Mouse (Mus musculus) neural tube, embryonic 15.5 days (tissue): ENCODE measurements at regions not wholly inside any gene's neighbourhood (a gene's known extent, or its start where the extent isn't known, plus 50 kb on each side); places are given as distances from the start of the nearest gene placed in this dataset.

ENCODE experiments used
- ATAC-seq: fragments of 200-750 bp; cut with Nextera tagmentation; 2 replicates; pipeline ENCODE4 v1.8.0; 2017; ENCODE audit warnings: mild to moderate bottlenecking, moderate TSS enrichment, moderate library complexity; ENCODE audit not compliant: low FRiP score
- H3K27ac ChIP-seq: fragments of 300-500 bp; sonication (generic); replicated peaks from 2 replicates; pipeline ENCODE4 v1.5.1; 2015; ENCODE audit warnings: mild to moderate bottlenecking, inconsistent platforms
- H3K27me3 ChIP-seq: fragments of 300-500 bp; sonication (generic); replicated peaks from 2 replicates; pipeline ENCODE4 v1.6.1; 2015; ENCODE audit warnings: inconsistent platforms
- H3K36me3 ChIP-seq: fragments of 300-500 bp; sonication (generic); 2 replicates; pipeline ENCODE4 v1.6.1; 2015; ENCODE audit warnings: inconsistent platforms
- H3K4me1 ChIP-seq: fragments of 300-500 bp; sonication (generic); 2 replicates; pipeline ENCODE4 v1.6.1; 2015; ENCODE audit warnings: inconsistent platforms
- H3K4me2 ChIP-seq: fragments of 300-500 bp; sonication (generic); 2 replicates; pipeline ENCODE4 v1.6.1; 2015; ENCODE audit warnings: inconsistent platforms, mild to moderate bottlenecking, moderate library complexity
- H3K4me3 ChIP-seq: fragments of 300-500 bp; sonication (generic); replicated peaks from 2 replicates; pipeline ENCODE4 v1.5.1; 2015; ENCODE audit warnings: mild to moderate bottlenecking, inconsistent platforms
- H3K9ac ChIP-seq: fragments of 300-500 bp; sonication (generic); replicated peaks from 2 replicates; pipeline ENCODE4 v1.6.1; 2015; ENCODE audit warnings: mild to moderate bottlenecking, inconsistent platforms
- H3K9me3 ChIP-seq: fragments of 300-500 bp; sonication (generic); replicated peaks from 2 replicates; pipeline ENCODE4 v1.6.1; 2016; ENCODE audit warnings: inconsistent platforms
- WGBS: fragments of 180-500 bp; shearing (Covaris S2); methylation state at CpG from one replicate; pipeline ENCODE4 v1.1.7; 2015; ENCODE audit warnings: mixed read lengths; 5-methylcytosine and 5-hydroxymethylcytosine counted together

GRCm38 (mm10) chr2:92711122-92711777, 111.7 kb downstream of the Chst1 start:
- Histone ChIP-seq H3K4me1 (peaks cover 28% of the 10 kb centered on the region), H3K4me2 (peak overlapping the region; percentile 24), H3K9ac (no peak overlapping the region), H3K4me3 (no peak overlapping the region), H3K36me3 (no peaks in the 10 kb centered on the region), H3K9me3 (no peaks in the 10 kb centered on the region), H3K27me3 (no peaks in the 10 kb centered on the region), H3K27ac (no peak overlapping the region)
- peak; percentile 48; the same call in 1 of the 2 replicates for ATAC-seq
- 38% methylated on average over 15 of the region's 15 CpGs for WGBS

GRCm38 (mm10) chr2:92712266-92713144, 113.0 kb downstream of the Chst1 start:
- Histone ChIP-seq H3K4me1 (peaks cover 28% of the 10 kb centered on the region), H3K4me3 (no peak overlapping the region), H3K27ac (peak overlapping the region; percentile 68), H3K9me3 (no peaks in the 10 kb centered on the region), H3K9ac (no peak overlapping the region), H3K4me2 (no peak overlapping the region), H3K27me3 (no peaks in the 10 kb centered on the region), H3K36me3 (no peaks in the 10 kb centered on the region)
- WGBS = 42% methylated on average over 11 of the region's 11 CpGs
- peak; percentile 84; the same call in 1 of the 2 replicates for ATAC-seq

GRCm38 (mm10) chr2:92717706-92718105, 118.2 kb downstream of the Chst1 start:
- no peak overlapping the region for H3K4me2 ChIP-seq
- no peaks in the 10 kb centered on the region for H3K27me3 ChIP-seq
- H3K9me3 ChIP-seq = no peaks in the 10 kb centered on the region
- no peak overlapping the region for H3K9ac ChIP-seq
- no peak overlapping the region for H3K4me3 ChIP-seq
- no peak for ATAC-seq
- H3K36me3 ChIP-seq = no peaks in the 10 kb centered on the region
- peaks cover 7% of the 10 kb centered on the region for H3K4me1 ChIP-seq
- 77% methylated on average over 3 of the region's 3 CpGs for WGBS
- H3K27ac ChIP-seq = no peak overlapping the region

- peaks cover 24% of the 10 kb centered on the region for H3K4me1 ChIP-seq
- no peak overlapping the region for H3K4me3 ChIP-seq
- H3K27me3 ChIP-seq = no peaks in the 10 kb centered on the region
- no peaks in the 10 kb centered on the region for H3K9me3 ChIP-seq
- H3K36me3 ChIP-seq = no peaks in the 10 kb centered on the region
- no peak overlapping the region for H3K27ac ChIP-seq
- 92% methylated on average over 3 of the region's 3 CpGs for WGBS
- no peak overlapping the region for H3K9ac ChIP-seq
- no peak for ATAC-seq
- H3K4me2 ChIP-seq = no peak overlapping the region
Observed at GRCm38 (mm10) chr2:92721951-92722350, 122.4 kb downstream of the Chst1 start.

- Histone ChIP-seq H3K9ac (no peak overlapping the region), H3K27ac (peak overlapping the region; percentile 75), H3K27me3 (no peaks in the 10 kb centered on the region), H3K4me1 (peaks cover 26% of the 10 kb centered on the region), H3K36me3 (no peaks in the 10 kb centered on the region), H3K4me3 (no peak overlapping the region), H3K4me2 (no peak overlapping the region), H3K9me3 (no peaks in the 10 kb centered on the region)
- ATAC-seq = peak; percentile 52; the same call in 1 of the 2 replicates
- WGBS = 30% methylated on average over 9 of the region's 9 CpGs
Observed at GRCm38 (mm10) chr2:92723618-92724263, 124.2 kb downstream of the Chst1 start.

GRCm38 (mm10) chr2:92726640-92727039, 127.1 kb downstream of the Chst1 start:
- Histone ChIP-seq H3K4me2 (no peak overlapping the region), H3K36me3 (no peaks in the 10 kb centered on the region), H3K27ac (peak overlapping the region; percentile 69), H3K27me3 (no peaks in the 10 kb centered on the region), H3K4me3 (no peak overlapping the region), H3K9me3 (no peaks in the 10 kb centered on the region), H3K4me1 (peaks cover 26% of the 10 kb centered on the region), H3K9ac (no peak overlapping the region)
- ATAC-seq = peak; percentile 53; the same call in 1 of the 2 replicates
- 32% methylated on average over 7 of the region's 7 CpGs for WGBS

- Histone ChIP-seq H3K9ac (no peak overlapping the region), H3K27me3 (no peaks in the 10 kb centered on the region), H3K4me1 (peaks cover 26% of the 10 kb centered on the region), H3K27ac (peak overlapping the region; percentile 69; the same call in 1 of the 2 replicates), H3K4me3 (no peak overlapping the region), H3K4me2 (no peak overlapping the region), H3K9me3 (no peaks in the 10 kb centered on the region), H3K36me3 (no peaks in the 10 kb centered on the region)
- 91% methylated on average over 2 of the region's 2 CpGs for WGBS
- no peak for ATAC-seq
Observed at GRCm38 (mm10) chr2:92727241-92727640, 127.7 kb downstream of the Chst1 start.

GRCm38 (mm10) chr2:92728388-92728787, 128.9 kb downstream of the Chst1 start:
- no peak overlapping the region for H3K4me2 ChIP-seq
- peaks cover 22% of the 10 kb centered on the region for H3K4me1 ChIP-seq
- H3K36me3 ChIP-seq = no peaks in the 10 kb centered on the region
- no peak for ATAC-seq
- no peaks in the 10 kb centered on the region for H3K27me3 ChIP-seq
- H3K9ac ChIP-seq = no peak overlapping the region
- H3K4me3 ChIP-seq = no peak overlapping the region
- 90% methylated on average over 3 of the region's 3 CpGs for WGBS
- H3K9me3 ChIP-seq = no peaks in the 10 kb centered on the region
- no peak overlapping the region for H3K27ac ChIP-seq

- no peak overlapping the region for H3K27ac ChIP-seq
- no peak overlapping the region for H3K9ac ChIP-seq
- peaks cover 14% of the 10 kb centered on the region for H3K4me1 ChIP-seq
- no peak overlapping the region for H3K4me3 ChIP-seq
- no peaks in the 10 kb centered on the region for H3K36me3 ChIP-seq
- ATAC-seq = no peak
- H3K4me2 ChIP-seq = no peak overlapping the region
- H3K9me3 ChIP-seq = no peaks in the 10 kb centered on the region
- H3K27me3 ChIP-seq = no peaks in the 10 kb centered on the region
- 91% methylated on average over 6 of the region's 6 CpGs for WGBS
Observed at GRCm38 (mm10) chr2:92730371-92730770, 130.9 kb downstream of the Chst1 start.

GRCm38 (mm10) chr2:92733403-92733802, 133.9 kb downstream of the Chst1 start:
- WGBS = 97% methylated on average over 1 of the region's 1 CpGs
- Histone ChIP-seq H3K36me3 (no peaks in the 10 kb centered on the region), H3K27ac (no peak overlapping the region), H3K9me3 (no peaks in the 10 kb centered on the region), H3K4me3 (no peak overlapping the region), H3K4me2 (no peak overlapping the region), H3K9ac (no peak overlapping the region), H3K4me1 (0 out of 2 replicates have a peak, but pooled peaks cover 2% of the 10 kb centered on the region), H3K27me3 (no peaks in the 10 kb centered on the region)
- no peak for ATAC-seq

- H3K9ac ChIP-seq = no peak overlapping the region
- H3K4me1 ChIP-seq = 0 out of 2 replicates have a peak, but pooled peaks cover 2% of the 10 kb centered on the region
- H3K4me2 ChIP-seq = no peak overlapping the region
- no peak overlapping the region for H3K4me3 ChIP-seq
- H3K27me3 ChIP-seq = no peaks in the 10 kb centered on the region
- H3K9me3 ChIP-seq = no peaks in the 10 kb centered on the region
- WGBS = 83% methylated on average over 5 of the region's 5 CpGs
- no peaks in the 10 kb centered on the region for H3K36me3 ChIP-seq
- no peak for ATAC-seq
- no peak overlapping the region for H3K27ac ChIP-seq
Observed at GRCm38 (mm10) chr2:92735784-92736183, 136.3 kb downstream of the Chst1 start.
